17 mouse cellular contexts compared by ENCODE assay signal in the genomic region with DNA sequence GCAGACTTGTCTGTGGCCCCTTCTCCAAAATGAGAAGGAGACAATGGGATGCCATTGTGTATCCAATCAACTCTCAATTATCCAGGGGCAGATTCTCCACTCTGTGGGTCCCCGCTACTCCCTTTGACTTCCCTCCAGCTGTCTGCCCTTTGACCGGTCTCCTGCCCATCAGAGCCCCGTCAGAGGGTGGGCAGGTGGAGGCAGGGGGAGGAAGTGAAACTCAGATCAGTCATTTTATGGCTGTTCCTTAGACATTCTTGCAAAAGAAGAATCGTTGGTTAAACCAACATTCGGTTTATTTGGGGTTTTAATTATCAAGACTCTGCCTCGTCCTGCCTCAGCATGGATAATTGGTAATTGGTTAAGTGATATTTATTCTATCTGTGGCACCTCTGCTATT.
DNase-seq lines count a peak whose midpoint lies in the region.
"Had no signal": no experiment of that assay in that cellular context is flagged by ENCODE, and none has a peak within 500 bp of the region (broad histone marks: within the 10 kb centered on the region; RNA-seq: fewer than 3 reads in every experiment).

No protein-coding gene starts in this region.

- no peak overlapping the region for H3K4me3 ChIP-seq in embryonic facial prominence, embryonic 10.5 days
- H3K4me3 ChIP-seq: heart, adult 2 months; heart, embryonic 12.5 days had no signal

- 43% methylated on average over 6 of the region's 6 CpGs for WGBS in embryonic facial prominence, embryonic 10.5 days

- H3K4me1 ChIP-seq in embryonic facial prominence, embryonic 10.5 days = peaks cover 13% of the 10 kb centered on the region
- H3K4me1 ChIP-seq: heart, embryonic 12.5 days had no signal

- peak; percentile 6 for DNase-seq in embryo, embryonic 10.5 days (ENCODE audit: low spot score)
- no peak for DNase-seq in embryo, embryonic 10 days (ENCODE audit: low spot score)
- peak; percentile 19 for DNase-seq in retina, embryonic 14.5 days (ENCODE audit: low spot score)
- no peak for DNase-seq in retina, postnatal 1 day
- DNase-seq in embryonic facial prominence, embryonic 10.5 days (ENCODE audit: low spot score) = no peak
- no peak for DNase-seq in urinary bladder, adult 2 months (ENCODE audit: low spot score)
- DNase-seq in kidney, postnatal 10 days = no peak
- DNase-seq in spleen, postnatal 14 days (ENCODE audit: low spot score in 2 of 2) = no peak
- DNase-seq: adrenal gland, adult 8-10 months; adrenal gland, postnatal 36 days; cerebellum, adult 11 months; cerebellum, adult 8-10 months; cerebellum, postnatal 25 days; gastrocnemius, postnatal 10 days; heart, adult 2 months had no signal

- peaks cover 4% of the 10 kb centered on the region; the same call in 1 of the 2 replicates for H3K27me3 ChIP-seq in embryonic facial prominence, embryonic 10.5 days (replicated peaks; ENCODE audit: low read depth, poor library complexity, severe bottlenecking)
- H3K27me3 ChIP-seq: heart, embryonic 12.5 days had no signal

- no peaks in the 10 kb centered on the region for H3K36me3 ChIP-seq in embryonic facial prominence, embryonic 10.5 days (replicated peaks)
- H3K36me3 ChIP-seq: G1E; heart, embryonic 12.5 days had no signal

- 0 out of 2 replicates have a peak overlapping the region, but pooled peaks have one; percentile 19 for H3K27ac ChIP-seq in embryonic facial prominence, embryonic 10.5 days (replicated peaks)
- H3K27ac ChIP-seq: heart, adult 2 months had no signal

- no peaks in the 10 kb centered on the region for H3K9me3 ChIP-seq in embryonic facial prominence, embryonic 10.5 days
- H3K9me3 ChIP-seq: heart, embryonic 12.5 days had no signal

Comparison
In these comparisons a context has a peak if more than half of its experiments do, and no peak if none do; other contexts are left out.
1. DNase-seq: peak in embryo, embryonic 10.5 days (single experiment) and retina, embryonic 14.5 days (single experiment); none in embryo, embryonic 10 days (single experiment), retina, postnatal 1 day (single experiment), embryonic facial prominence, embryonic 10.5 days (single experiment), urinary bladder, adult 2 months (single experiment), kidney, postnatal 10 days (single experiment) and spleen, postnatal 14 days (0 of 2).